Mouse (Mus musculus): ENCODE results near the gene Syt17. TPM values are rescaled to one million over a fixed set of nuclear protein-coding genes. Genes with fewer than 3 reads are reported as not detected.

Gene Syt17
- polyA plus RNA-seq, 1 experiment from 2014 or later, result 1.2 TPM

DNA sequence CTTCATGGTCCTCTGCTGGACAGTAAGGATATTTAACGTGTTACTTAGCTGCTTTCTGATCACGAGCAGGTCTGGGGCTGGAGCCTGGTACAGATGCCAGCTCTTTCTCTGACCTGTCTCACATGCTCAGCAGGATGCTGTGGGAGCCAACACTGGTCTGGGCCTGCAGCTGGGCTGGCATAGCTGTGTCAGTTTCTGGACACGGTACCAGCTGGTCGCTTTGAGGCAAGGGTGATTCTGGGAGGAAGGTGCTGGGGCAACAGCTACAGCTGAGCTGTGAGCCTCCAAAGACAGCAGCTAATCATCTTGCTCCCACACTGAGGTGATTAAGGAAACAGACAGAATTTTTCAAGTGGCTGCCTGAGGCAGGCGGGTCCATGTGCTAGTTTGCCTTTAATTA lies 46.1 kb downstream of the Syt17 start:
- Histone ChIP-seq H3K27me3 (ENCODE audit: poor library complexity, severe bottlenecking) (no peaks in the 10 kb centered on the region), H3K4me1 (peaks cover 32% of the 10 kb centered on the region), H3K9me3 (no peaks in the 10 kb centered on the region), H3K4me3 (no peak overlapping the region), H3K27ac (peak overlapping the region; percentile 58; the same call in 1 of the 2 replicates), H3K36me3 (replicated peaks) (no peaks in the 10 kb centered on the region)
- WGBS, result 80% methylated on average over 5 of the region's 5 CpGs
- no peak for DNase-seq (ENCODE audit: extremely low spot score, low spot score)

DNA sequence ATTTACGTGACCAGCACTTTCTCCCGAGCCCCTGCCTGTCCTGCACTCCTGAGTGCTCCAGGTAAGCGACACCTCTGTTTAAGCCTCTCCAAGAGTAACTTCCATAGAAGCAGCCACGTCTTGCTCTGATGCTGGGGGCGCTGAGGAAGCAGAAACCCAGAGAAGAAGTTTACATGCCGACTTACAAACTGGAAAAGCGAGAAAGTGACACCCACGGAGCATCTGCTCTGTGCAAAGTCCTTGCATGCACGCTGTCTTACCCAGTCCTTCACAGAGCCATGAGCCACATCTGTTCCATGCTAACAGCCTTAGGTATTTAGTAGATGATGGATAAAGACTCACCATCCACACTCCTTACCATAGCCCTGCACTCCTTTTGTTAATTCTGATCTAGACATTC lies 48.3 kb downstream of the Syt17 start:
- H3K9me3 ChIP-seq, result no peaks in the 10 kb centered on the region
- no peak overlapping the region for H3K27ac ChIP-seq
- H3K4me3 ChIP-seq, result no peak overlapping the region
- peaks cover 24% of the 10 kb centered on the region for H3K4me1 ChIP-seq
- DNase-seq (ENCODE audit: extremely low spot score, low spot score), result no peak
- WGBS, result 90% methylated on average over 9 of the region's 9 CpGs
- H3K27me3 ChIP-seq (ENCODE audit: poor library complexity, severe bottlenecking), result no peaks in the 10 kb centered on the region
- no peaks in the 10 kb centered on the region for H3K36me3 ChIP-seq (replicated peaks)

DNA sequence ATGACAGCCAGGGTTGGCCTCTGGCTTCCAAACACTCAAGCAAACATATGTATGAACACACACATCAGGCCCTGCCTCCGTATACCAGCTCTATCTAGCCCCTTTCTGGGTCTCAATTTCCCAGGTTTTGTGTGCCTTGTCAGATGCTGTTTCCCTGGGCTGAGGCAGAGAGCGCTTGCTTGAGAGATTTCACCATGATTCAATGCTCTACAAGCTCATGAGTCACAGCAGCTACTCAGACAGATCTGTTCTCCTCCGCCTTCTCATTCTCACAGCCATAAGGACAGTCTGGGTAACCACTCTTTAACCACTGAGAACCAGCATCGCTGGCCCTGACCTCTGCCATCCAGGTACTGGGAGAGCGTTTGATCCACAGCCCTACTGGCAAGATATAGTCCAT lies 57.3 kb downstream of the Syt17 start:
- WGBS, result 92% methylated on average over 5 of the region's 5 CpGs

DNA sequence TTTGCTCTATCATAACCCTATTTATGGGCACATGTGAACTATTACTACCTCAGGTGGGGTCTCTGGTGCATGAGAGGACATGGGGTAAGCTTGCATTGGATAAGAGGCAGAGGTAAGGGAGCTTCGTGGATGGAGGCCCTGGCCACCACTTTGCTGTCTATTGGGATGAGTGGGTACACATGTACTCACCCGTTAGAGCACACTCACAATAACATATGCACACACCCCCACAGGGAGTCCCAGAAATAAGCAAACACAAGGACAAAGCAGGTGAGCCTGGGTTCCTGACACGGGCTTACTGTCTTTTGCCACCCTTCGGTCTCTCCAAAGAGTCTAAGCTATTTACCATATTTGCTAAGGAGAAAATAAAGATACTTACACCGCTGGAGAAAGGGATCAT lies 67.0 kb downstream of the Syt17 start:
- whole genome bisulfite sequencing, result 93% methylated on average over 5 of the region's 5 CpGs

More for the DNA sequence above, 57.3 kb downstream of the Syt17 start:
- Histone ChIP-seq H3K27ac (no peak overlapping the region), H3K4me3 (no peak overlapping the region), H3K4me1 (no peaks in the 10 kb centered on the region), H3K27me3 (ENCODE audit: poor library complexity, severe bottlenecking) (no peaks in the 10 kb centered on the region), H3K9me3 (no peaks in the 10 kb centered on the region), H3K36me3 (replicated peaks) (no peaks in the 10 kb centered on the region)
- no peak for DNase-seq (ENCODE audit: extremely low spot score, low spot score)

DNA sequence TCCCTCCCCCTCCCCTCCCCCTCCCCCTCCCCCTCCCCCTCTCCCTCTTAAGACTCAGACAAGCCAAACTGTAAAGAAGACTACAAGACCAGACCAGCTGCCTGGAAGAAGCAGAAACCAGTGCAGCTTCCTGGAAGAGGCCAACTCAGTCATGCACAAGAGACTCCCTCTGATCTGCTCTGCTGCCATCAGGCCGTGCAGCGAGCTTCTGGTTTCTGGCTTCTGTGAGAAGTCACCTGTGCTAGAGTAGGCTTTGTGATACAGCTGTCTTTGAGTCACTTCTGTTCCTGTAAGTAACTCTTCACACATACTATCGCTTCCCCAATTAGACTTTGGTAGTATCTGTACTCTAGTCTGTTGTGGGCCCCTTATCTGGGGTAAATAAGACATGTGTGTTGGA lies 68.0 kb downstream of the Syt17 start:
- no peak overlapping the region for H3K27ac ChIP-seq
- 83% methylated on average over 3 of the region's 3 CpGs for WGBS
- no peaks in the 10 kb centered on the region for H3K9me3 ChIP-seq
- peaks cover 3% of the 10 kb centered on the region; the same call in 1 of the 2 replicates for H3K4me1 ChIP-seq
- no peaks in the 10 kb centered on the region for H3K27me3 ChIP-seq (ENCODE audit: poor library complexity, severe bottlenecking)
- no peak for DNase-seq (ENCODE audit: extremely low spot score, low spot score)
- H3K4me3 ChIP-seq, result no peak overlapping the region
- H3K36me3 ChIP-seq (replicated peaks), result no peaks in the 10 kb centered on the region

More for the DNA sequence above, 67.0 kb downstream of the Syt17 start:
- Histone ChIP-seq H3K27ac (no peak overlapping the region), H3K9me3 (no peaks in the 10 kb centered on the region), H3K27me3 (ENCODE audit: poor library complexity, severe bottlenecking) (no peaks in the 10 kb centered on the region), H3K36me3 (replicated peaks) (no peaks in the 10 kb centered on the region), H3K4me1 (peaks cover 3% of the 10 kb centered on the region; the same call in 1 of the 2 replicates), H3K4me3 (no peak overlapping the region)
- DNase-seq (ENCODE audit: extremely low spot score, low spot score), result no peak

DNA sequence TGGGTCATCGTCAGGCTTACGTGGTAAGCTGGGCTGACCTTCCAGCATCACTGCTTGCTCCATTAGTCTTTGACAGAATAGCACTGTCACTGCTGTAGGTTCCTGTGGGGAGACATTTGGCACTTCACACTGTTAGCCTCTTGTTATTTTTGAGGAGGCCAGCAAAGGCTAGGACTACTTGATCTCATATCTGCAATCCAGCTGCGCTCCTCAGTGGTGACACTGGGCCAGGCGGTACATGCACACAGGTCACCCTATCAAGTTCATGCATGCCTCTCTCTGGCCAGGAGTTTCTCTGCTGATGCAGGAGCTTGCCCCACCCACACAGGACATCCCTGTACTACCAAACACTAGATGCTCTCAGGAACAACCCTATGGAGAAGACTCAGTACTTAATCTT lies 71.4 kb downstream of the Syt17 start:
- H3K4me1 ChIP-seq, result no peaks in the 10 kb centered on the region
- no peaks in the 10 kb centered on the region for H3K27me3 ChIP-seq (ENCODE audit: poor library complexity, severe bottlenecking)
- no peaks in the 10 kb centered on the region for H3K36me3 ChIP-seq (replicated peaks)
- DNase-seq (ENCODE audit: extremely low spot score, low spot score), result no peak
- H3K9me3 ChIP-seq, result no peaks in the 10 kb centered on the region
- H3K4me3 ChIP-seq, result no peak overlapping the region
- H3K27ac ChIP-seq, result no peak overlapping the region
- 94% methylated on average over 4 of the region's 4 CpGs for WGBS

DNA sequence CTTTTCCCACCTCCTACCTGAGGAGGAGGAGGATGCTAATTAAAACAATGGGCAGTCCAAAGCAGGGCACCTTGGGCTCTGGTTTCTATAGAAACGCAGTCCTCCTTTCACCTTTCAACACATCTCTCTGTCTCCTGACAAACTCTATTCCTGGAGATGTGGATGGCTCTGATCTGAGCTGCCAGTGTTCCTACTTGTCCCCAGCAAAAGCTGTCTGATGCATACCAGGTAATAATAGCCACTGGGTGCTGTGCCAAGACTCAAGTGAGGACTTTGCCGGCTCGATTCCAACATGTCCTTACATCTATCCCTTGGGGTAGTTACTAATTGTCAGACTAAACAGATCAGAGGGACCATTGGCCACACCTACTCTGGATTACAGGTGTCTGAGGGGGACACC lies 72.7 kb downstream of the Syt17 start:
- no peak overlapping the region for H3K4me3 ChIP-seq
- H3K36me3 ChIP-seq (replicated peaks), result no peaks in the 10 kb centered on the region
- DNase-seq (ENCODE audit: extremely low spot score, low spot score), result no peak
- WGBS, result 93% methylated on average over 3 of the region's 3 CpGs
- H3K27ac ChIP-seq, result no peak overlapping the region
- no peaks in the 10 kb centered on the region for H3K27me3 ChIP-seq (ENCODE audit: poor library complexity, severe bottlenecking)
- no peaks in the 10 kb centered on the region for H3K4me1 ChIP-seq
- H3K9me3 ChIP-seq, result no peaks in the 10 kb centered on the region

DNA sequence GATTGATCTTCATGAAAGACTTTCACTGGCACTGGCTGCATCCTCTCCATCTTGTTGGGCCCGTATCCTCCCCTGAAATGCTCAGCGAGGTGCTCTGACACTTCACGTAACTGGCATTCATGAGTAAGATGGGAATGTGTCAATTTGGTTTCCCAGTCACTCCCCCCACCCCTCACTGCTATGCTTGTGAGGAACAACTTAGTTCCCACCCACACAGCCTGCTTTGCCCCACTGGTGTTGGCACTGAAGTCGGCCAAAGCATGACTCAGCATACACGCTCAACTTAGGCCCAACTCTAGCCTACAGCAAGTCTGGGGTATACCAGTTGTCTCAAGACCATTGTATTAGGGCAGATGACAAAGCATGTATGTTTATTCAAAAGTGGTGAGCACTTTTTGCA lies 76.7 kb downstream of the Syt17 start:
- no peaks in the 10 kb centered on the region for H3K27me3 ChIP-seq (ENCODE audit: poor library complexity, severe bottlenecking)
- no peak for DNase-seq (ENCODE audit: extremely low spot score, low spot score)
- 0 out of 2 replicates have a peak, but pooled peaks cover 5% of the 10 kb centered on the region for H3K4me1 ChIP-seq
- H3K4me3 ChIP-seq, result no peak overlapping the region
- no peaks in the 10 kb centered on the region for H3K36me3 ChIP-seq (replicated peaks)
- H3K27ac ChIP-seq, result no peak overlapping the region
- H3K9me3 ChIP-seq, result no peaks in the 10 kb centered on the region
- WGBS, result 95% methylated on average over 5 of the region's 5 CpGs

DNA sequence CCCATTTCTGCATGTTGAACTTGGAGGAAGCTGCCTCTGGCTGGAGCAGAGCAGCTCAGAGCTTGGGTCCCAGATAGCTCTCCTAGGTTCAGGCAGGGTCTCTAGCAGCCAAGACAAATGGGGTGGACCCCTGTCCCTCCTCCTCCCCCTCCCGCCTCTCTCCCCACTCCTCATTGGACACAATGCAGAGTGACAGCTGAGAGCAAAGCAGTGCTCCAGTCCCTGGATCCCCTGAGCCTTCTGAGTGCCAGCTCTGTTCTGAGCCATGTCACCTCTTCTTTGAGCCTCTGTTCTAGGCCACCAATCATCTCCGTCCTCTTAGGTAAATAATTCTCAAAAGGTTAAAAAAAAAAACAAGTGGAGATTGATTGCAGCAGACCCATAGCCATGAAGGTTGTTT lies 78.3 kb downstream of the Syt17 start:
- Histone ChIP-seq H3K36me3 (replicated peaks) (no peaks in the 10 kb centered on the region), H3K9me3 (no peaks in the 10 kb centered on the region), H3K4me1 (peaks cover 18% of the 10 kb centered on the region), H3K4me3 (no peak overlapping the region), H3K27me3 (ENCODE audit: poor library complexity, severe bottlenecking) (no peaks in the 10 kb centered on the region), H3K27ac (no peak overlapping the region)
- DNase-seq (ENCODE audit: extremely low spot score, low spot score), result no peak
- whole genome bisulfite sequencing, result 66% methylated on average over 2 of the region's 2 CpGs

DNA sequence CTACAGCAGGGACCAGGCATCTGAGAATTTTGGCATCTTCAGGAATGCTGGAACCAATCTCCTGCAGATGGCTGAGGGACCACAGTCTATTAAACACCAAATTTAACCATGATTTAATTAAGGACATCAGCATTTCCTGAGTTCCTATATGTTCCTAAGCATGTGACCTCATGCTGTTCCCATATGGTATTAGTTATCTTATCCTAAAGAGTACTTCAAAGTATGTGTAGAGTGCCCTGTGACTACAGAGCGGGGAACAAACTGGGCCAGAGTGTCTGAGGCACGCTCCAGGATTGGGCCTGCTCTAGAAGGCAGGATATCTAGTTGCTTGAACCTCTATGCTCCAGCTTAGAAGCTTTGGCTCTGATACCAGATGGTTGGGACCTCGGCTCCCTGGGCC lies 82.1 kb downstream of the Syt17 start:
- Histone ChIP-seq H3K4me3 (no peak overlapping the region), H3K36me3 (replicated peaks) (no peaks in the 10 kb centered on the region), H3K27ac (peak overlapping the region; percentile 20; the same call in 1 of the 2 replicates), H3K4me1 (peaks cover 36% of the 10 kb centered on the region), H3K27me3 (ENCODE audit: poor library complexity, severe bottlenecking) (no peaks in the 10 kb centered on the region), H3K9me3 (no peaks in the 10 kb centered on the region)
- no peak for DNase-seq (ENCODE audit: extremely low spot score, low spot score)
- WGBS, result 66% methylated on average over 3 of the region's 3 CpGs

DNA sequence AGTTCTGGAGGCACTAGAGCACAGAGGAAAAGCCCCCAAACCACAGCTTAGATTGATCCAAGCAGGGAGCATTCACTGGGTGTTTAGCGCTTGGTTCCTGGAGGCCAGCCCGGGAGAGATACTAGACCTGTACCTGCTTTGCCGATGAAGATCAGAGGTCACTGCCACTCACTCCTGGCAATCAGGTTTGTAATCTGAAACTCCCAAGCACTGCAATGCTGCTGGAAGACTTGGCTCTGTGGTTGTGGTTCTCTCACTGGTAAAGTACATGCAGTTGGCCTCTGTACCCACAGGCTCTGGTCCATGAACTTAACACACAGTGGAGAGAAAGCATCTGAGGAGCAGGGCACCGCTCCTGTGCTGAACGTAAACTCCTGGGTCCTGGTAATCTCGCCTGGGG lies 82.8 kb downstream of the Syt17 start:
- Histone ChIP-seq H3K27ac (peak overlapping the region; percentile 3; the same call in 1 of the 2 replicates), H3K4me3 (no peak overlapping the region), H3K9me3 (no peaks in the 10 kb centered on the region), H3K27me3 (ENCODE audit: poor library complexity, severe bottlenecking) (no peaks in the 10 kb centered on the region), H3K36me3 (replicated peaks) (no peaks in the 10 kb centered on the region), H3K4me1 (peaks cover 36% of the 10 kb centered on the region)
- DNase-seq (ENCODE audit: extremely low spot score, low spot score), result no peak
- WGBS, result 69% methylated on average over 6 of the region's 6 CpGs

DNA sequence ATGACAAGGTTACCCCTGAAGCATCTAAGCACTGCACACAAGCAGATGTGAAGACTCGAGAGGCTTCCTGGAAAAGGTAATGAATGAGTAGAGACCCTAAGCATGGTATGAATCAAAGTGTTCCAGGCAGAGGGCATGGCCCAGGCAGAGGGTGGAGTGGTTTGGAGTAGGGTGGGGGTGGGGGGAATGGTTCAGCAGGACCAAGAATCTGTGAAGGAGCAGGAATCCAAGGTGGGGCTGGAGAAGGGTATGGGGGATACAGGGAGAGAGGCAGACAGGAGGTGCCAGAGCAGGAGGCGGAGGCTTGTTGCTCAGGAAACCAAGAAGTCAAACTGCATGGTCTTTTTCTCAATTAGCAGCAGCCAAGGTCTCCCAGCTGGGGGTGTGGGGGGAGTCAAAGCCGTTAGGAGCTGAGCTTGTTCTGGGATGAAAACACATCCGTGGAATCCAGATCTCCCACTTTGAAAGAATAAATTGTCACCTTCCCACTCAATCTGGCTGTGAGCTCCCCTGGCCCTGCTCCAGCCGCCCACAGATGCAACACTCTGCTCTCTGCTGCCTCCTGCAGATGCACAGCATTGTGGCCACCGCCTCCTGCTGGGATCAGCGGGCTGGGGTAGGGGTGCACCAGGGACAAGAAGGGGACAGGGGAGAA lies 83.5 kb downstream of the Syt17 start:
- H3K27me3 ChIP-seq (ENCODE audit: poor library complexity, severe bottlenecking), result no peaks in the 10 kb centered on the region
- H3K27ac ChIP-seq, result peak overlapping the region; percentile 16; the same call in 1 of the 2 replicates
- no peak overlapping the region for H3K4me3 ChIP-seq
- H3K4me1 ChIP-seq, result peaks cover 36% of the 10 kb centered on the region
- no peaks in the 10 kb centered on the region for H3K9me3 ChIP-seq
- 33% methylated on average over 7 of the region's 7 CpGs for WGBS
- no peaks in the 10 kb centered on the region for H3K36me3 ChIP-seq (replicated peaks)
- no peak for DNase-seq (ENCODE audit: extremely low spot score, low spot score)

DNA sequence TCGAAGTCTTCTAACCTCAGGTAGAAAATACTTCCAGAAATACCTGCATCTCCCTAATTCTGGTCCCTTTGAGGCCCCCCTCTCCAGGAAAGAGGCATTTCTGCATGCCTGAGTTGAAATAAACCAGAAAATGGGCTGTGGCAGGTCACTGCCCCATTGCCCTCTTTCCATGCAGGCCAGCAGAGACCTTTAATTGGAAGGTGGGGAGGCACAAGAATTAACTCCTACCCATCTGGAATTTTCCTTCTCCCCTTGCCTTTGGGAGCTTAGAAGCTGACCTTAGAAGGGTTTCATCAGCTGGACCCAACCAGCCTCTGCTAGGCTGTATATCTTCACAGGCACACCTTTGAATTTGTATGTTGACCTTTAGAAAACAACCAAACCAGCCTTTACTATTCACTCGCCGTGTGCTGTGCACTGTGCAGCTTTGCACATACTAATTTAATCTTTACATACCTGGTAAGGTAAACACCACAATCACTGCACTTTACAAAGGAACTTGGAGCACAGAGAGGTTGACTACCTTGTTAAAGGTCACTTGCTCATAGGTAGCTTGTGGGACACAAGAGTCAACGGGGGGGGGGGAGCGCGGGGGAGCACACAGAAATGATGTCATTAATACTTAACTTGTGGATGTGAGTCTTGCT lies 84.3 kb downstream of the Syt17 start:
- no peak for DNase-seq (ENCODE audit: extremely low spot score, low spot score)
- no peaks in the 10 kb centered on the region for H3K9me3 ChIP-seq
- no peaks in the 10 kb centered on the region for H3K27me3 ChIP-seq (ENCODE audit: poor library complexity, severe bottlenecking)
- H3K27ac ChIP-seq, result no peak overlapping the region
- WGBS, result 79% methylated on average over 6 of the region's 6 CpGs
- peaks cover 40% of the 10 kb centered on the region for H3K4me1 ChIP-seq
- H3K36me3 ChIP-seq (replicated peaks), result no peaks in the 10 kb centered on the region
- H3K4me3 ChIP-seq, result no peak overlapping the region

Data from forebrain, embryonic 10.5 days (tissue).